Mouse (Mus musculus) forebrain, embryonic 13.5 days (tissue): ENCODE data around the gene Epb42. TPM values are rescaled to one million over a fixed set of nuclear protein-coding genes. Genes with fewer than 3 reads are reported as not detected.

ENCODE experiments used
- ATAC-seq: fragments of 200-750 bp; cut with Nextera tagmentation; 2 replicates; pipeline ENCODE4 v1.8.0; 2017
- H3K27ac ChIP-seq: fragments of 300-500 bp; sonication (generic); 2 replicates; pipeline ENCODE4 v1.5.1; 2015; ENCODE audit warnings: inconsistent platforms, mild to moderate bottlenecking, moderate library complexity
- H3K27me3 ChIP-seq: fragments of 300-500 bp; sonication (generic); 2 replicates; pipeline ENCODE4 v1.6.1; 2015; ENCODE audit warnings: mild to moderate bottlenecking, inconsistent platforms
- H3K36me3 ChIP-seq: fragments of 300-500 bp; sonication (generic); 2 replicates; pipeline ENCODE4 v1.6.1; 2015; ENCODE audit warnings: mild to moderate bottlenecking, inconsistent platforms; ENCODE audit not compliant: poor library complexity, severe bottlenecking
- H3K4me1 ChIP-seq: fragments of 300-500 bp; sonication (generic); 2 replicates; pipeline ENCODE4 v1.6.1; 2015; ENCODE audit warnings: inconsistent platforms
- H3K4me2 ChIP-seq: fragments of 300-500 bp; sonication (generic); 2 replicates; pipeline ENCODE4 v1.6.1; 2015; ENCODE audit warnings: inconsistent platforms, mild to moderate bottlenecking, moderate library complexity
- H3K4me3 ChIP-seq: fragments of 300-500 bp; sonication (generic); 2 replicates; pipeline ENCODE4 v1.5.1; 2015; ENCODE audit warnings: mild to moderate bottlenecking, inconsistent platforms
- H3K9ac ChIP-seq: fragments of 300-500 bp; sonication (generic); 2 replicates; pipeline ENCODE4 v1.6.1; 2015; ENCODE audit warnings: mild to moderate bottlenecking, inconsistent platforms
- H3K9me3 ChIP-seq: fragments of 300-500 bp; sonication (generic); replicated peaks from 2 replicates; pipeline ENCODE4 v1.6.1; 2016; ENCODE audit warnings: inconsistent platforms
- WGBS: fragments of 180-500 bp; shearing (Covaris S2); methylation state at CpG from one replicate; pipeline ENCODE4 v1.1.7; 2015; 5-methylcytosine and 5-hydroxymethylcytosine counted together
- polyA plus RNA-seq: library from polyadenylated mRNA; unstranded; fragments of >200 nt; fragmentation: Nextera tagmentation; extraction: Ambion mirVana; gene quantifications from 2 replicates; pipeline ENCODE4 v1.2.1, GENCODE M21; 2015

Gene Epb42
- polyA plus RNA-seq: 0.59 and 0.67 TPM in 2 replicates

- H3K9me3 ChIP-seq: no peaks in the 10 kb centered on the region
- H3K36me3 ChIP-seq: no peaks in the 10 kb centered on the region
- H3K4me3 ChIP-seq: no peak within 1 kb of the TSS
- H3K4me2 ChIP-seq: no peak within 1 kb of the TSS
- no peaks in the 10 kb centered on the region for H3K4me1 ChIP-seq
- no peaks in the 10 kb centered on the region for H3K27me3 ChIP-seq
- ATAC-seq: no peak
- H3K9ac ChIP-seq: no peak within 1 kb of the TSS
- WGBS: 78% methylated on average over 5 of the region's 5 CpGs
- no peak within 1 kb of the TSS for H3K27ac ChIP-seq
These were observed at the start of gene Epb42 for GRCm38 (mm10) chr2:121036733-121037341. Gene Epb42 (minus strand): TSS chr2:121037072.

DNA sequence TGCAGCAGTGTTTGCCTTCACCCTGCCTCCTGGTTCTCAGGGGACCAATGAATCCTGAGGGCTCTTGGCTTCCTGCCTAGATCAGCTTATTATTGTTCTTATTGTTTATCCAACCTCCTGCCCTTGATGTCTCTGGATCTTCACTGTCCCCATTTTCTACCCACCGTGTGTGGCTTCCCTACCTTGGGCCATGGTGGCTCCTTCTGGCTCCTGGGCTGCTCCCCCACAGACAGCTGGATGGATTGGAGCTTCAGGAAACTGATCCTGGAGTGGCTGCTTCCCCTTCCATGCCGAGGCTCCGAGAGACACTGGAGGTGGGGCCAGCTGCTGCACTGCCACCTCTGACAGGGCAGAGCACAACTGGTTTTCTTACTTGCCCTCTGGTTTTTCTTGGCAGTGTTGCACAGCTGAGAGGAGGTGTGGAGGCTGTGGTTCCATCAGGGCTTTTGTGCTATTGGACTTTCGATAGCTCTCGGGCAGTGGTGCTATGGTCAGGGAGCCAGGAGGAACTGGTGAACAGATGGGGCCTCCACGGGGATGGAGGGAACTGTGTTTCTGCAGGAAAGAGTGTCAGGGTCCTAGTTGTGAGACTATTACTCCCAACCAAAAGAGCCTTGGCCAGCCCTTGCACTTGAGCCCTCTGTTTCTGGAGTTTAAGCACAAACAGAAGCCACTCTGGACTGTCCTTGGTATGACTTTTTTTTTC, 48.8 kb upstream of the Epb42 start, which contains the start of gene Tgm5:
Gene Tgm5, minus strand, starts transcription at position 362 of the 706 bp plus-strand sequence.
- Histone ChIP-seq H3K27ac (no peak within 1 kb of the TSS), H3K27me3 (no peaks in the 10 kb centered on the region), H3K4me1 (no peaks in the 10 kb centered on the region), H3K36me3 (no peaks in the 10 kb centered on the region), H3K9me3 (no peaks in the 10 kb centered on the region), H3K4me2 (no peak within 1 kb of the TSS), H3K9ac (no peak within 1 kb of the TSS), H3K4me3 (no peak within 1 kb of the TSS)
- WGBS: 64% methylated on average over 6 of the region's 6 CpGs
- ATAC-seq: no peak

DNA sequence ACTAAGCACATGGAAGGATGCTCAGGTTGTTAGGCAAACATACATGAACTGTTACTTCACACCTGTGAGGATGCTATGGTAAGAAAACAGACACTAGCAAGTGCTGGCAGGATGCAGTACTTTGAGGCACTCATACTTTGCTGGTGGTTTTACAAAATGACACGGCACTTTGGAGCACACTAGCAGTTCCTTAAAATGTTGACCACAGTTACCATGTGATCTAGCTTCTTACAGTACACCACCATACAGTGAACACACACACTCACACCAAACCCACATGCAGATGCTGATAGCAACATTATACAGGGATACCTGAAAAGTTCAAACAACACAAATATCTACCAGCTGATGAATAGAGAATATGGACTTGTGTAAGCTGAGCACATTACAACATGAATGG, 45.8 kb upstream of the Epb42 start:
- no peaks in the 10 kb centered on the region for H3K27me3 ChIP-seq
- 88% methylated on average over 1 of the region's 1 CpGs for WGBS

DNA sequence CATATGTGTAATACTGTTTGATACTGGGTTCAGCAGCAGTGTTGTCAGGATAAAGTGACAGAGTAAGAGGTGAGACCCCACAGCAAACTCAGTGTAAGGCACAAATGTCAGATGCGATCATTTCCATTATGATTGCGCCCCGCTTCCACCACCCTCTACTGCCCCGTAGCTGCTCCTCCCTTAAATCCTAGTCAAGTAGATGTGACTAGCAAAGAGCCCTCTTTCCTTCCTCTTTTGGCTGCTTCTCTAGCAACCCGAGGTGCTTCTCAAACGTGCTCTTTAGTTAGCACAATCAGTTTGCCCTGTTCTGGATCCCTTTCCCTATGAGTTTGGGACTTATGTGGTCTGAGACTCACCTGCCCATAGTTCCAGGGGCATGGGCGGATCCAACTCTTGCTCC, 37.9 kb upstream of the Epb42 start:
- Histone ChIP-seq H3K4me2 (no peak overlapping the region), H3K4me3 (no peak overlapping the region), H3K27me3 (no peaks in the 10 kb centered on the region), H3K36me3 (no peaks in the 10 kb centered on the region), H3K4me1 (no peaks in the 10 kb centered on the region), H3K27ac (no peak overlapping the region), H3K9ac (no peak overlapping the region), H3K9me3 (no peaks in the 10 kb centered on the region)
- ATAC-seq: no peak
- 80% methylated on average over 7 of the region's 7 CpGs for WGBS

More for the DNA sequence above, 45.8 kb upstream of the Epb42 start:
- Histone ChIP-seq H3K9me3 (no peaks in the 10 kb centered on the region), H3K9ac (no peak overlapping the region), H3K27ac (no peak overlapping the region), H3K4me2 (no peak overlapping the region), H3K36me3 (no peaks in the 10 kb centered on the region), H3K4me3 (no peak overlapping the region), H3K4me1 (no peaks in the 10 kb centered on the region)
- ATAC-seq: no peak

- WGBS: 84% methylated on average over 6 of the region's 6 CpGs
- Histone ChIP-seq H3K27ac (no peak overlapping the region), H3K4me1 (no peaks in the 10 kb centered on the region), H3K4me3 (no peak overlapping the region), H3K36me3 (no peaks in the 10 kb centered on the region), H3K9me3 (no peaks in the 10 kb centered on the region), H3K4me2 (no peak overlapping the region), H3K9ac (no peak overlapping the region), H3K27me3 (no peaks in the 10 kb centered on the region)
- no peak for ATAC-seq
These were observed 35.0 kb upstream of the Epb42 start for GRCm38 (mm10) chr2:121071871-121072270.

DNA sequence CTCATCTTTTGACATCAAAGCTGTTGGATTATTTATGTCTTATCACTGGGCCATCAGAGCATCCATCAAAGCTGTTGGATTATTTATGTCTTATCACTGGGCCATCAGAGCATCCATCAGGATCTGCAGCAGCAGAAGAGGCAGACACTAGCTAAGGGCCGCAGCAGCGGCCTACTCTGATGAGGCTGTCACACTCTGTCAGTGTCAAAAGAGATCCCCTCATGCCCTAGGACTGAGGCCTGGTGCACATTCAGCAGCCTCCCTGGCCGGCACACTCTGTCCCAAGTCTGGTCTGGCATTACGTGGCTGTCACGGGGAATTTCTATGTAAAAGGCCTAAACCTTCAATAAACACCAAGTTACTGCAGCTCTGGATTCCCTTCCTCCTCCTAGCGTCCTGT, 32.6 kb upstream of the Epb42 start:
- no peaks in the 10 kb centered on the region for H3K27me3 ChIP-seq
- no peak overlapping the region for H3K27ac ChIP-seq
- H3K36me3 ChIP-seq: no peaks in the 10 kb centered on the region
- no peak overlapping the region for H3K9ac ChIP-seq
- H3K9me3 ChIP-seq: no peaks in the 10 kb centered on the region
- WGBS: 81% methylated on average over 6 of the region's 6 CpGs
- no peaks in the 10 kb centered on the region for H3K4me1 ChIP-seq
- no peak for ATAC-seq
- no peak overlapping the region for H3K4me3 ChIP-seq
- H3K4me2 ChIP-seq: no peak overlapping the region

- Histone ChIP-seq H3K27ac (no peak overlapping the region), H3K36me3 (no peaks in the 10 kb centered on the region), H3K4me2 (no peak overlapping the region), H3K27me3 (no peaks in the 10 kb centered on the region), H3K9ac (no peak overlapping the region), H3K4me1 (no peaks in the 10 kb centered on the region), H3K9me3 (no peaks in the 10 kb centered on the region), H3K4me3 (no peak overlapping the region)
- ATAC-seq: no peak
- WGBS: 62% methylated on average over 4 of the region's 4 CpGs
These were observed 30.2 kb upstream of the Epb42 start for GRCm38 (mm10) chr2:121067116-121067515.

DNA sequence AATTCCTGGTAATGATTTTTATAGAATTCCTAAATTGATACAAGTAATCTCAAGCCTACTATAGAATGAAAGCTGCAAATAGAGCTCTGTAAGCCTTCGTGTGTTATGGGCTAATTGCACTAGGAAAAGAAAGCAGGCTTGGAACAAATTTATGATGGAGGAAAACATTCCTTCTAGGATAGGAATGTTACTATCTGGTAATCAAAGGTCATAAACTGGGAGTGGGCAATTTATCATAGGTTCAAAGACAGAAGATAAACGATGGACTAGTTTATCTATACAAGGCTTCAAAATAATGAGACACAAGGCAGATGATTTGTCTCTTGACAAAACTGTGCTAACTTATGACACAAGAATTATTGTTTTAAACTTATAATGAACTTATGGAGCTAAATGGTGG, 24.4 kb upstream of the Epb42 start:
- Histone ChIP-seq H3K4me1 (no peaks in the 10 kb centered on the region), H3K36me3 (no peaks in the 10 kb centered on the region), H3K9me3 (no peaks in the 10 kb centered on the region), H3K4me3 (no peak overlapping the region), H3K9ac (no peak overlapping the region), H3K27ac (no peak overlapping the region), H3K27me3 (no peaks in the 10 kb centered on the region), H3K4me2 (no peak overlapping the region)
- 89% methylated on average over 2 of the region's 2 CpGs for WGBS
- ATAC-seq: no peak

GRCm38 (mm10) chr2:121057997-121058396, 21.1 kb upstream of the Epb42 start:
- no peak for ATAC-seq
- H3K27me3 ChIP-seq: no peaks in the 10 kb centered on the region
- H3K36me3 ChIP-seq: no peaks in the 10 kb centered on the region
- no peaks in the 10 kb centered on the region for H3K9me3 ChIP-seq
- H3K27ac ChIP-seq: no peak overlapping the region
- H3K9ac ChIP-seq: no peak overlapping the region
- 80% methylated on average over 6 of the region's 6 CpGs for WGBS
- H3K4me3 ChIP-seq: no peak overlapping the region
- H3K4me1 ChIP-seq: no peaks in the 10 kb centered on the region
- H3K4me2 ChIP-seq: no peak overlapping the region

DNA sequence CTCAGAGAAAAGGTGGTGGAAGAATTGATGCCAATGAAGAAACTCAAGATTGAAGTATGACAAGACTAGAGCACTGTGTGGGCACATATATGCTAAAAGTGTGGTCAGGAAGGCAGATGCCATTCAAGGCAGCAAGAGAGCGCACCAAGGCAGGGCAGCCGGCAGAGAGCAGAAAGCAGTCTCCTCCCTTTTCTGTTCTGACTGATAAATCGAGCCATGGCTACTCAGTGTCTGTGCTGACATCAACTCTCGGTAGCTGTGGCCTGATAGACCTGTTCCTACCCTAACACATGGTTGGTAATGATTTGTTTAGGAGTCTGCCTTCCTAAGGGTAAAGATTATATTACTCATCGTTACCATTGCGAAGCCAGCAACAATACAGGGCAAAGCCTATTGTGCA, 19.0 kb upstream of the Epb42 start:
- Histone ChIP-seq H3K9ac (no peak overlapping the region), H3K36me3 (no peaks in the 10 kb centered on the region), H3K4me1 (no peaks in the 10 kb centered on the region), H3K4me3 (no peak overlapping the region), H3K27ac (no peak overlapping the region), H3K9me3 (no peaks in the 10 kb centered on the region), H3K27me3 (no peaks in the 10 kb centered on the region), H3K4me2 (no peak overlapping the region)
- ATAC-seq: no peak
- WGBS: 82% methylated on average over 6 of the region's 6 CpGs

DNA sequence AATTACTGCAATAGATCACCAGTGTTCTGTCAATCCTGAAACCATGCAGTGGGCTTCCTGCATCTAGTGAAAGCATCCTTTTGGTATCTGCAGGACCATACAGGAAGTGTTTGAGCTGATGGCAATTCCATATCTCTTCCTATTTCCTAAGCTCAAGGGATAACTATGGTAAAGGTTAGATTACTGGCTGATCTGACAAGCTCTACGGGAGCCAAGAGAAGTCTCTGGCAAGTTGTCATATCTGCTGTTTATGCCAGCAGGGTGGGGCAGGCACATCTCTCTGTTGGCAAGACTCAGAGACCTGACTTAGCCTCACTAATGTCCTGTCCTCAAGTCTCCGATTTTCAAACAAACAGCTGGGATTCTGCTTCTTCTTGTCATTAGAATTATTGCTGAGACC, 17.2 kb upstream of the Epb42 start:
- no peak overlapping the region for H3K27ac ChIP-seq
- H3K4me2 ChIP-seq: no peak overlapping the region
- H3K4me3 ChIP-seq: no peak overlapping the region
- no peak overlapping the region for H3K9ac ChIP-seq
- no peaks in the 10 kb centered on the region for H3K4me1 ChIP-seq
- no peaks in the 10 kb centered on the region for H3K27me3 ChIP-seq
- ATAC-seq: no peak
- no peaks in the 10 kb centered on the region for H3K36me3 ChIP-seq
- 79% methylated on average over 2 of the region's 2 CpGs for WGBS
- no peaks in the 10 kb centered on the region for H3K9me3 ChIP-seq

- no peaks in the 10 kb centered on the region for H3K36me3 ChIP-seq
- no peak for ATAC-seq
- H3K4me3 ChIP-seq: no peak overlapping the region
- H3K4me2 ChIP-seq: no peak overlapping the region
- H3K9me3 ChIP-seq: no peaks in the 10 kb centered on the region
- 90% methylated on average over 5 of the region's 5 CpGs for WGBS
- no peak overlapping the region for H3K9ac ChIP-seq
- H3K27me3 ChIP-seq: no peaks in the 10 kb centered on the region
- H3K4me1 ChIP-seq: no peaks in the 10 kb centered on the region
- H3K27ac ChIP-seq: no peak overlapping the region
These were observed 15.3 kb upstream of the Epb42 start for GRCm38 (mm10) chr2:121052176-121052575.

DNA sequence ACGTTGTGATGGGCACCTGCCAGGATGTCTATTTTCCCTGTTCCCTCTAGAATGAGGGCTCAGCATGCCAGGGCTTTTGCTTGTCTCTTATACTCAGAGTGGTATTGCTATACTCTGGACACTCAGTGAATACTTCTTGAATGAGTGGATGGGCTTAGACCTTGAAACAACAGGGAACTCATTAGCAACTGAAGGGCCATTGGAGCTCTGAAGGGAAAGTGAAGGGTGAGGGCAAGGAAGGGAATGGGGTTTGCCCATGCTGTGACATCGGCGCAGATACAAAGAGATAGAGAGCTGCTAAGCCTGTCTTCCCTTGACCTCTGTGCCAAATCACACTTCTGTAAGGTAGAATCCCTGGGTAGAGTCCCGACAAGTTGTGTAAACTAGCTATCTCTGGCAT, 8.8 kb upstream of the Epb42 start:
- no peak overlapping the region for H3K27ac ChIP-seq
- no peak for ATAC-seq
- no peaks in the 10 kb centered on the region for H3K27me3 ChIP-seq
- H3K4me1 ChIP-seq: no peaks in the 10 kb centered on the region
- no peak overlapping the region for H3K9ac ChIP-seq
- H3K9me3 ChIP-seq: no peaks in the 10 kb centered on the region
- 74% methylated on average over 4 of the region's 4 CpGs for WGBS
- H3K36me3 ChIP-seq: no peaks in the 10 kb centered on the region
- H3K4me2 ChIP-seq: no peak overlapping the region
- H3K4me3 ChIP-seq: no peak overlapping the region
